In the genomic region with DNA sequence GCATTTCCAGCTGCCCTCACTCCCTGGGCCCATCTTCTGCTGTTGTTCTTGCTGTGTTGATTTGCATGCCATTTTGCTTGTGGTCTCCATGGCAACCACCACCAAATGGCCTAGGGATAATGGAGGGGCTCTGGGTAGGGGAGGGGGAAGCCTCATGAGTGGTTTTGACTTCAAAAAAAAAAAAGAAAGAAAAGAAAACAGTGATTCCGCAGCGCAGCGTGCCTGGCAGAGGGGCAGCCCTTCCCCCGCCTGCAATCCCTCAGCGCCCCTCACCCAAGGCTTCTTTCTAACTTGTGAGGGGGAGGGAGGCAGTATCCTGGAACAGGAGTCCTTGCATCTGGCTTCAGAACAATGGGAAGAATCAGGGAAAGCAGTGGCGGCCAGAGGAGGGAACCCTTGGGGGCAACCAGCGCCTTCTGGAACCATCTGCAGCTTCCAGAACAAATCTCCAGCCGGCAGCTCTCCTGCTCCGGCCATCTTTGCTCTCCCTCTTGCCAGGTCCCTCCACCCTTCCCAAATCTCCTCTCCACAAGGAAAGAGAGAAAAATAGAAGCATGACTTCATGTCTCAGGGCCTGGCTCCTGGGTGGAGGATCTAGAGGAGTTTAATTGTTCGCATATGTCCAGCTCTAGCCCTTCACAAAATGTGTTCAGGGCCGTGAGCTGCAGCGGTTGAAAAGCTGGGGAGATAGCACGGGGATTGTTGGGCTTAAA, we compare ENCODE assay signal across 9 mouse cellular contexts. TPM values are rescaled to one million over a fixed set of nuclear protein-coding genes. Genes with fewer than 3 reads are reported as not detected.
DNase-seq lines count a peak whose midpoint lies in the region; ATAC-seq and TF ChIP-seq lines count a peak whose summit lies in the region.
"Had no signal": no experiment of that assay in that cellular context is flagged by ENCODE, and none has a peak within 500 bp of the region (broad histone marks: within the 10 kb centered on the region; RNA-seq: fewer than 3 reads in every experiment).

No protein-coding gene starts in this region.

- ATAC-seq in neural tube, embryonic 14.5 days (ENCODE audit: low read depth) = peak; percentile 77
- no peak for ATAC-seq in CD4-positive, CD25-positive, alpha-beta regulatory T cell, adult 4 months

- no peaks in the 10 kb centered on the region for H3K9me3 ChIP-seq in neural tube, embryonic 14.5 days (ENCODE audit: control insufficient read depth, low read length)
- H3K9me3 ChIP-seq: lung, embryonic 15.5 days had no signal

- peak overlapping the region; percentile 19; the same call in 1 of the 2 replicates for H3K4me2 ChIP-seq in neural tube, embryonic 14.5 days (ENCODE audit: low read depth, low read length)
- H3K4me2 ChIP-seq: lung, embryonic 15.5 days had no signal

- no peak for TF ChIP-seq POLR2A in thymus, adult 2 months (IDR thresholded peaks at IDR 0.05; ENCODE audit: control insufficient read depth, extremely low read depth, insufficient read depth, low read length, poor library complexity)

- 5% methylated on average over 13 of the region's 13 CpGs for WGBS in neural tube, embryonic 14.5 days
- WGBS in thymus, adult 2 months = 69% methylated on average over 13 of the region's 13 CpGs

- H3K36me3 ChIP-seq in neural tube, embryonic 14.5 days (ENCODE audit: control insufficient read depth, insufficient read depth, low read length) = no peaks in the 10 kb centered on the region
- H3K36me3 ChIP-seq in thymus, adult 2 months (ENCODE audit: control insufficient read depth, insufficient read depth, low read length) = no peaks in the 10 kb centered on the region
- H3K36me3 ChIP-seq: lung, embryonic 15.5 days had no signal

- H3K27ac ChIP-seq in neural tube, embryonic 14.5 days (ENCODE audit: low read depth, low read length) = peak overlapping the region; percentile 96
- H3K27ac ChIP-seq in thymus, adult 2 months (ENCODE audit: control insufficient read depth, insufficient read depth, low read length) = no peak overlapping the region
- H3K27ac ChIP-seq: lung, embryonic 15.5 days had no signal

- H3K9ac ChIP-seq in neural tube, embryonic 14.5 days (replicated peaks; ENCODE audit: low read depth, low read length) = no peak overlapping the region; the same call in 1 of the 2 replicates
- H3K9ac ChIP-seq: lung, embryonic 15.5 days had no signal

- no peak overlapping the region for H3K4me3 ChIP-seq in neural tube, embryonic 14.5 days (ENCODE audit: low read depth, low read length)
- H3K4me3 ChIP-seq in thymus, adult 2 months (ENCODE audit: control insufficient read depth, insufficient read depth, low read length) = no peak overlapping the region
- H3K4me3 ChIP-seq: lung, embryonic 15.5 days had no signal

- no peak for TF ChIP-seq CTCF in thymus, adult 2 months (IDR thresholded peaks at IDR 0.05; ENCODE audit: borderline replicate concordance, control insufficient read depth, extremely low read depth, insufficient read depth, low read length, poor library complexity)

- DNase-seq in urinary bladder, postnatal 14 days (ENCODE audit: low spot score) = peak; percentile 34
- no peak for DNase-seq in urinary bladder, postnatal 10 days (ENCODE audit: low spot score)
- peak; percentile 78 for DNase-seq in embryo, embryonic 9.5 days (ENCODE audit: extremely low spot score)
- DNase-seq in heart, adult 9 months (ENCODE audit: low spot score in 2 of 2) = peak; percentile 68 to 73
- DNase-seq in layer of hippocampus, adult 9-11 months = peak; percentile 58
- no peak for DNase-seq in thymus, adult 2 months

- H3K4me1 ChIP-seq in neural tube, embryonic 14.5 days (ENCODE audit: control insufficient read depth, insufficient read depth, low read length) = peaks cover 42% of the 10 kb centered on the region
- peaks cover 30% of the 10 kb centered on the region for H3K4me1 ChIP-seq in thymus, adult 2 months (replicated peaks; ENCODE audit: control insufficient read depth, insufficient read depth, low read length)

- no peaks in the 10 kb centered on the region for H3K27me3 ChIP-seq in neural tube, embryonic 14.5 days (ENCODE audit: control insufficient read depth, insufficient read depth, low read length)
- H3K27me3 ChIP-seq in thymus, adult 2 months (ENCODE audit: control insufficient read depth, insufficient read depth, low read length) = no peaks in the 10 kb centered on the region; the same call in 1 of the 2 replicates

RNA-seq across cellular contexts. Expression of a gene that starts 5.0 kb away (rescaled TPM):
- not detected in 2 replicates for polyA plus RNA-seq in neural tube, embryonic 14.5 days (2014; fragmentation: Nextera tagmentation; extraction: Ambion mirVana)
- not detected for polyA plus RNA-seq in CD4-positive, CD25-positive, alpha-beta regulatory T cell, adult 4 months (2017; shearing (Covaris generic))
- 0.05 TPM in 1 of 2 replicates, not detected in the other for polyA plus RNA-seq in thymus, adult 2 months (2012; rRNA removed)

Comparison
In these comparisons a context has a peak if more than half of its experiments do, and no peak if none do; other contexts are left out.
1. DNase-seq: peak in urinary bladder, postnatal 14 days (single experiment), embryo, embryonic 9.5 days (single experiment), heart, adult 9 months (2 of 2) and layer of hippocampus, adult 9-11 months (single experiment); none in urinary bladder, postnatal 10 days (single experiment) and thymus, adult 2 months (single experiment).